18 mouse cellular contexts compared by ENCODE assay signal in genomic region chr16:46406844-46407639, GRCm38 (mm10).
DNase-seq lines count a peak whose midpoint lies in the region; ATAC-seq and TF ChIP-seq lines count a peak whose summit lies in the region.
"Had no signal": no experiment of that assay in that cellular context is flagged by ENCODE, and none has a peak within 500 bp of the region (broad histone marks: within the 10 kb centered on the region; RNA-seq: fewer than 3 reads in every experiment).

No protein-coding gene starts in this region.

- peak; percentile 39 for DNase-seq in kidney, adult 11 months
- DNase-seq in kidney, adult 9 months = peak; percentile 56
- DNase-seq in cerebellum, adult 8-10 months = no peak
- DNase-seq: adrenal gland, postnatal 14 days; cerebellum, adult 11-12 months; cerebellum, adult 9-11 months; cerebellum, postnatal 36 days; gastrocnemius, postnatal 36 days; heart, postnatal 10 days; heart, postnatal 4 days had no signal

- TF ChIP-seq CTCF in small intestine, adult 2 months (IDR thresholded peaks at IDR 0.05; ENCODE audit: extremely low read depth, insufficient read length, insufficient replicate concordance, low read depth, low read length) = no peak

- no peaks in the 10 kb centered on the region for H3K9me3 ChIP-seq in kidney, embryonic 15.5 days (replicated peaks)
- H3K9me3 ChIP-seq in kidney, embryonic 14.5 days (ENCODE audit: control insufficient read depth, low read length) = no peaks in the 10 kb centered on the region
- no peaks in the 10 kb centered on the region for H3K9me3 ChIP-seq in intestine, embryonic 16.5 days (ENCODE audit: control insufficient read depth, low read length)
- H3K9me3 ChIP-seq: embryonic facial prominence, embryonic 13.5 days; forebrain, embryonic 13.5 days; heart, embryonic 10.5 days; hindbrain, embryonic 12.5 days had no signal

- no peak overlapping the region for H3K9ac ChIP-seq in kidney, embryonic 15.5 days
- H3K9ac ChIP-seq in kidney, embryonic 14.5 days (ENCODE audit: low read depth, low read length) = no peak overlapping the region
- H3K9ac ChIP-seq in intestine, embryonic 16.5 days (ENCODE audit: low read depth, low read length) = no peak overlapping the region
- H3K9ac ChIP-seq: embryonic facial prominence, embryonic 13.5 days; forebrain, embryonic 13.5 days; hindbrain, embryonic 12.5 days had no signal

- H3K27me3 ChIP-seq in kidney, embryonic 15.5 days = no peaks in the 10 kb centered on the region
- H3K27me3 ChIP-seq in kidney, embryonic 14.5 days (ENCODE audit: control insufficient read depth, insufficient read depth, low read length) = no peaks in the 10 kb centered on the region
- no peaks in the 10 kb centered on the region for H3K27me3 ChIP-seq in intestine, embryonic 16.5 days (replicated peaks; ENCODE audit: control insufficient read depth, insufficient read depth, low read length)
- no peaks in the 10 kb centered on the region for H3K27me3 ChIP-seq in small intestine, adult 2 months (ENCODE audit: control insufficient read depth, insufficient read depth, low read length)
- H3K27me3 ChIP-seq: embryonic facial prominence, embryonic 13.5 days; forebrain, embryonic 13.5 days; hindbrain, embryonic 12.5 days had no signal

- no peak for TF ChIP-seq POLR2A in small intestine, adult 2 months (IDR thresholded peaks at IDR 0.05; ENCODE audit: low read depth, low read length)

- WGBS in kidney, embryonic 15.5 days = 84% methylated on average over 7 of the region's 7 CpGs
- WGBS in kidney, embryonic 14.5 days = 88% methylated on average over 7 of the region's 7 CpGs
- 86% methylated on average over 7 of the region's 7 CpGs for WGBS in intestine, embryonic 16.5 days
- 57% methylated on average over 7 of the region's 7 CpGs for WGBS in small intestine, adult 2 months

- no peak overlapping the region for H3K4me2 ChIP-seq in kidney, embryonic 15.5 days
- no peak overlapping the region for H3K4me2 ChIP-seq in kidney, embryonic 14.5 days (replicated peaks; ENCODE audit: low read depth, low read length)
- no peak overlapping the region for H3K4me2 ChIP-seq in intestine, embryonic 16.5 days (ENCODE audit: low read depth, low read length)
- H3K4me2 ChIP-seq: embryonic facial prominence, embryonic 13.5 days; forebrain, embryonic 13.5 days; hindbrain, embryonic 12.5 days had no signal

- peaks cover under 1% of the 10 kb centered on the region; the same call in 1 of the 2 replicates for H3K36me3 ChIP-seq in kidney, embryonic 15.5 days
- H3K36me3 ChIP-seq in kidney, embryonic 14.5 days (ENCODE audit: control insufficient read depth, insufficient read depth, low read length) = no peaks in the 10 kb centered on the region
- H3K36me3 ChIP-seq in intestine, embryonic 16.5 days (ENCODE audit: control insufficient read depth, insufficient read depth, low read length) = no peaks in the 10 kb centered on the region
- H3K36me3 ChIP-seq in small intestine, adult 2 months (ENCODE audit: control insufficient read depth, insufficient read depth, low read length) = peaks cover 6% of the 10 kb centered on the region
- H3K36me3 ChIP-seq: embryonic facial prominence, embryonic 13.5 days had no signal

- H3K4me1 ChIP-seq in kidney, embryonic 15.5 days = no peaks in the 10 kb centered on the region
- H3K4me1 ChIP-seq in kidney, embryonic 14.5 days (ENCODE audit: control insufficient read depth, insufficient read depth, low read length) = no peaks in the 10 kb centered on the region
- no peaks in the 10 kb centered on the region for H3K4me1 ChIP-seq in intestine, embryonic 16.5 days (ENCODE audit: control insufficient read depth, insufficient read depth, low read length)
- H3K4me1 ChIP-seq in small intestine, adult 2 months (ENCODE audit: control insufficient read depth, insufficient read depth, insufficient read length, low read length) = peaks cover 4% of the 10 kb centered on the region; the same call in 1 of the 2 replicates
- H3K4me1 ChIP-seq: hindbrain, embryonic 12.5 days had no signal

- ATAC-seq in kidney, embryonic 15.5 days (replicated peaks; ENCODE audit: low FRiP score) = no peak
- no peak for ATAC-seq in kidney, embryonic 14.5 days (ENCODE audit: low FRiP score, low TSS enrichment)
- ATAC-seq in intestine, embryonic 16.5 days = peak; percentile 88
- ATAC-seq: forebrain, embryonic 13.5 days had no signal

- no peak overlapping the region for H3K27ac ChIP-seq in kidney, embryonic 15.5 days
- no peak overlapping the region for H3K27ac ChIP-seq in kidney, embryonic 14.5 days (ENCODE audit: low read depth, low read length)
- peak overlapping the region; percentile 51; the same call in 1 of the 2 replicates for H3K27ac ChIP-seq in intestine, embryonic 16.5 days (ENCODE audit: low read length)
- peak overlapping the region; percentile 37; the same call in 1 of the 2 replicates for H3K27ac ChIP-seq in small intestine, adult 2 months (ENCODE audit: insufficient read depth, low read depth, low read length)
- H3K27ac ChIP-seq: embryonic facial prominence, embryonic 13.5 days; forebrain, embryonic 13.5 days; heart, embryonic 10.5 days; hindbrain, embryonic 12.5 days had no signal

- no peak overlapping the region for H3K4me3 ChIP-seq in kidney, embryonic 15.5 days (replicated peaks)
- H3K4me3 ChIP-seq in kidney, embryonic 14.5 days (ENCODE audit: low read length) = no peak overlapping the region
- no peak overlapping the region for H3K4me3 ChIP-seq in intestine, embryonic 16.5 days (ENCODE audit: low read length)
- H3K4me3 ChIP-seq in small intestine, adult 2 months (ENCODE audit: low read depth, low read length) = no peak overlapping the region
- H3K4me3 ChIP-seq: embryonic facial prominence, embryonic 13.5 days; forebrain, embryonic 13.5 days; heart, embryonic 10.5 days; hindbrain, embryonic 12.5 days had no signal

Comparison
In these comparisons a context has a peak if more than half of its experiments do, and no peak if none do; other contexts are left out.
1. H3K27ac ChIP-seq: peak in intestine, embryonic 16.5 days (single experiment) and small intestine, adult 2 months (single experiment); none in kidney, embryonic 15.5 days (single experiment) and kidney, embryonic 14.5 days (single experiment).